In genomic region chr2:116988953-116989674, GRCm38 (mm10) we compare ENCODE assay signal across 14 mouse cellular contexts.
DNase-seq lines count a peak whose midpoint lies in the region; ATAC-seq lines count a peak whose summit lies in the region.
"Had no signal": no experiment of that assay in that cellular context is flagged by ENCODE, and none has a peak within 500 bp of the region (broad histone marks: within the 10 kb centered on the region; RNA-seq: fewer than 3 reads in every experiment).

No protein-coding gene starts in this region.

- DNase-seq in heart, postnatal 36 days = peak; percentile 28 to 34
- peak; percentile 24 to 37 for DNase-seq in B cell, adult 2 months
- DNase-seq in right cerebral cortex, postnatal 36 days (ENCODE audit: low spot score in 2 of 2) = no peak
- no peak for DNase-seq in frontal cortex, postnatal 14 days (ENCODE audit: low spot score in 2 of 2)
- no peak for DNase-seq in right cerebral cortex, postnatal 14 days
- DNase-seq: cerebellum, adult 8-10 months; lung, postnatal 10 days; right cerebral cortex, postnatal 25 days; thymus, postnatal 4 days had no signal

- no peak for ATAC-seq in heart, embryonic 12.5 days (ENCODE audit: insufficient number of reproducible peaks, low FRiP score)
- peak; percentile 94 for ATAC-seq in common myeloid progenitor, adult 5-6 weeks (replicated peaks; ENCODE audit: low read depth, poor library complexity, severe bottlenecking)
- peak; percentile 93 for ATAC-seq in megakaryocyte progenitor cell, adult 5-6 weeks (replicated peaks; ENCODE audit: poor library complexity)

- H3K27ac ChIP-seq in heart, embryonic 12.5 days (ENCODE audit: poor library complexity, severe bottlenecking) = no peak overlapping the region
- H3K27ac ChIP-seq: heart, embryonic 13.5 days; limb, embryonic 13.5 days had no signal

- 72% methylated on average over 8 of the region's 8 CpGs for WGBS in heart, embryonic 12.5 days

- no peak overlapping the region for H3K9ac ChIP-seq in heart, embryonic 12.5 days
- H3K9ac ChIP-seq: heart, embryonic 13.5 days; limb, embryonic 13.5 days had no signal

- H3K9me3 ChIP-seq in heart, embryonic 12.5 days (replicated peaks) = no peaks in the 10 kb centered on the region
- H3K9me3 ChIP-seq: heart, embryonic 13.5 days; limb, embryonic 13.5 days had no signal

- no peaks in the 10 kb centered on the region for H3K36me3 ChIP-seq in heart, embryonic 12.5 days
- H3K36me3 ChIP-seq: heart, embryonic 13.5 days; limb, embryonic 13.5 days had no signal

- peaks cover 15% of the 10 kb centered on the region for H3K4me1 ChIP-seq in heart, embryonic 12.5 days (replicated peaks)
- H3K4me1 ChIP-seq: limb, embryonic 13.5 days had no signal

- H3K4me2 ChIP-seq in heart, embryonic 12.5 days = no peak overlapping the region
- H3K4me2 ChIP-seq: heart, embryonic 13.5 days; limb, embryonic 13.5 days had no signal

- intact Hi-C loops in heart, postnatal 36 days (cut with DNase I) = no loop called here

- no peaks in the 10 kb centered on the region for H3K27me3 ChIP-seq in heart, embryonic 12.5 days (replicated peaks)
- H3K27me3 ChIP-seq: heart, embryonic 13.5 days; limb, embryonic 13.5 days had no signal

- H3K4me3 ChIP-seq in heart, embryonic 12.5 days = no peak overlapping the region
- H3K4me3 ChIP-seq: heart, embryonic 13.5 days; limb, embryonic 13.5 days had no signal

Comparison
In these comparisons a context has a peak if more than half of its experiments do, and no peak if none do; other contexts are left out.
1. DNase-seq: peak in heart, postnatal 36 days (2 of 2) and B cell, adult 2 months (2 of 2); none in right cerebral cortex, postnatal 36 days (0 of 2), frontal cortex, postnatal 14 days (0 of 2) and right cerebral cortex, postnatal 14 days (single experiment).